Mouse (Mus musculus): ENCODE measurements around the gene Espl1. TPM values are rescaled to one million over a fixed set of nuclear protein-coding genes. Genes with fewer than 3 reads are reported as not detected.

Gene Espl1
- polyA plus RNA-seq, 1 experiment from 2014 or later: 7.0 TPM

- Histone ChIP-seq H3K36me3 (replicated peaks; ENCODE audit: control insufficient read depth, insufficient read depth) (no peaks in the 10 kb centered on the region), H3K27ac (no peak overlapping the region), H3K27me3 (ENCODE audit: control insufficient read depth, insufficient read depth, low read length) (peaks cover 53% of the 10 kb centered on the region), H3K4me3 (replicated peaks; ENCODE audit: low read length) (no peak overlapping the region; the same call in 1 of the 2 replicates), H3K4me2 (replicated peaks) (no peak overlapping the region), H3K4me1 (replicated peaks; ENCODE audit: control insufficient read depth, insufficient read depth, low read length) (0 out of 2 replicates have a peak, but pooled peaks cover 3% of the 10 kb centered on the region), H3K9ac (no peak overlapping the region), H3K9me3 (ENCODE audit: control insufficient read depth, low read length) (no peaks in the 10 kb centered on the region)
- DNase-seq (ENCODE audit: low spot score) (no peak), ATAC-seq (ENCODE audit: low FRiP score) (no peak)
- 53% methylated on average over 14 of the region's 14 CpGs for WGBS
These were observed 40.4 kb upstream of the Espl1 start for GRCm38 (mm10) chr15:102255547-102256255.

GRCm38 (mm10) chr15:102256431-102257201 is 39.5 kb upstream of the Espl1 start:
- Histone ChIP-seq H3K9me3 (ENCODE audit: control insufficient read depth, low read length) (no peaks in the 10 kb centered on the region), H3K27me3 (ENCODE audit: control insufficient read depth, insufficient read depth, low read length) (peaks cover 50% of the 10 kb centered on the region), H3K4me1 (replicated peaks; ENCODE audit: control insufficient read depth, insufficient read depth, low read length) (0 out of 2 replicates have a peak, but pooled peaks cover 3% of the 10 kb centered on the region), H3K9ac (peak overlapping the region; percentile 65), H3K4me2 (replicated peaks) (peak overlapping the region; percentile 83), H3K4me3 (replicated peaks; ENCODE audit: low read length) (peak overlapping the region; percentile 52), H3K27ac (peak overlapping the region; percentile 4; the same call in 1 of the 2 replicates), H3K36me3 (replicated peaks; ENCODE audit: control insufficient read depth, insufficient read depth) (no peaks in the 10 kb centered on the region)
- 8% methylated on average over 22 of the region's 22 CpGs for WGBS
- DNase-seq (ENCODE audit: low spot score) (no peak), ATAC-seq (ENCODE audit: low FRiP score) (no peak)

DNA sequence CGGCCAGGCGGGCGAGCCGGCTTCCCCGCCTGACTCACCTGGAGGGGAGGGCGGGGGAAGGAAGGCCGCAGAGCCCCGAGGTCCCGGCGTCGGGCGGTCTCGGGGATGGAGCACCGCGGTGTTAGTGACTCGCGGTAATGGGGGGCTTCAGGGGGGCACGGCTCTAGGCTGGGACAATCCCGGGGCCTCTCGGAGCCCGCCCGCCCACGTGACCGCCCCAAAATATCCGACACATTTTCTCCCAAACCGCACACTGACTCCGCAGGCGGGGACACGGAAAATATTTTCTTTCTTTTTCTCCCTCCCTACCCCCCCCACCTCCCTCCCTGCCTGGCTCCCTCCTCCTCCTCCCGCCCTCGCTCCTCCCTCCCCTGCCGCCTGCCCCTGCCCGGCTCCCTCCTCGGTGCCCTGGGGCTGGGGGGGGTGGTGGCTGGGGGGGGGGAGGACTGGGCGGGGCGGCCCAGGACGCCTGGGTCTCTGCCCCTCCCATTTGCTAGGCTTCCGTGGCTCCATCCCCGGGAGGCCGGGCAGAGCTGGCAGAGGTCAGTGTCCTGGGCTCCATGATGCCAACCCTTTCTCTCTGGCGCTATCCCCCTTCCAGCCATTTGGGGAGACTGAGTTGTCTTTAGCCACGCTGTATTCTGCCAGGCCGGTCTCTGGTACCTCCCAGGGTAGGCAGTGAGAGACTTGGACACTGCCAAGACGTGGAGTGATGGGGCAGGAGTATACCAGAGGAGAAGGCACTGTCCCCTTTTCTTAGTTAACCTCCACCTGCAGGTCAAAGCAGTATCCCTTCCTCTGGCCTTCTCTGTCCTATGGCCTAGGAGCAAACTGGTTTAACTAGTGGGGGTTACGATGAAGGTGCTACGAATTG is 38.6 kb upstream of the Espl1 start, which contains the start of gene Rarg:
Gene Rarg (minus strand): TSS at position 316 of the 874 bp plus-strand sequence.
- Histone ChIP-seq H3K9ac (peak within 1 kb of the TSS; percentile 65), H3K4me1 (replicated peaks; ENCODE audit: control insufficient read depth, insufficient read depth, low read length) (0 out of 2 replicates have a peak, but pooled peaks cover 3% of the 10 kb centered on the region), H3K27ac (peak within 1 kb of the TSS; percentile 4; the same call in 1 of the 2 replicates), H3K4me2 (replicated peaks) (peak within 1 kb of the TSS; percentile 83), H3K9me3 (ENCODE audit: control insufficient read depth, low read length) (no peaks in the 10 kb centered on the region), H3K36me3 (replicated peaks; ENCODE audit: control insufficient read depth, insufficient read depth) (no peaks in the 10 kb centered on the region), H3K27me3 (ENCODE audit: control insufficient read depth, insufficient read depth, low read length) (peaks cover 48% of the 10 kb centered on the region), H3K4me3 (replicated peaks; ENCODE audit: low read length) (peak within 1 kb of the TSS; percentile 52)
- DNase-seq (ENCODE audit: low spot score) (no peak), ATAC-seq (ENCODE audit: low FRiP score) (0 out of 2 replicates have a peak, but pooled peaks have one; percentile 37)
- 2% methylated on average over 37 of the region's 46 CpGs for WGBS

GRCm38 (mm10) chr15:102258076-102258470 is 38.0 kb upstream of the Espl1 start:
- Histone ChIP-seq H3K4me1 (replicated peaks; ENCODE audit: control insufficient read depth, insufficient read depth, low read length) (0 out of 2 replicates have a peak, but pooled peaks cover 3% of the 10 kb centered on the region), H3K36me3 (replicated peaks; ENCODE audit: control insufficient read depth, insufficient read depth) (no peaks in the 10 kb centered on the region), H3K4me2 (replicated peaks) (peak overlapping the region; percentile 83), H3K4me3 (replicated peaks; ENCODE audit: low read length) (peak overlapping the region; percentile 52; the same call in 1 of the 2 replicates), H3K27ac (no peak overlapping the region), H3K27me3 (ENCODE audit: control insufficient read depth, insufficient read depth, low read length) (peaks cover 43% of the 10 kb centered on the region), H3K9me3 (ENCODE audit: control insufficient read depth, low read length) (no peaks in the 10 kb centered on the region), H3K9ac (no peak overlapping the region)
- 7% methylated on average over 12 of the region's 12 CpGs for WGBS
- ATAC-seq (ENCODE audit: low FRiP score) (no peak), DNase-seq (ENCODE audit: low spot score) (no peak)

- ATAC-seq (ENCODE audit: low FRiP score) (no peak), DNase-seq (ENCODE audit: low spot score) (no peak)
- Histone ChIP-seq H3K4me1 (replicated peaks; ENCODE audit: control insufficient read depth, insufficient read depth, low read length) (0 out of 2 replicates have a peak, but pooled peaks cover 3% of the 10 kb centered on the region), H3K9ac (no peak overlapping the region), H3K4me2 (replicated peaks) (no peak overlapping the region), H3K36me3 (replicated peaks; ENCODE audit: control insufficient read depth, insufficient read depth) (no peaks in the 10 kb centered on the region), H3K9me3 (ENCODE audit: control insufficient read depth, low read length) (no peaks in the 10 kb centered on the region), H3K27ac (no peak overlapping the region), H3K27me3 (ENCODE audit: control insufficient read depth, insufficient read depth, low read length) (peaks cover 43% of the 10 kb centered on the region), H3K4me3 (replicated peaks; ENCODE audit: low read length) (no peak overlapping the region)
- 14% methylated on average over 11 of the region's 11 CpGs for WGBS
These were observed 37.3 kb upstream of the Espl1 start for GRCm38 (mm10) chr15:102258581-102259253.

GRCm38 (mm10) chr15:102262582-102262981 is 33.5 kb upstream of the Espl1 start:
- Histone ChIP-seq H3K4me3 (replicated peaks; ENCODE audit: low read length) (no peak overlapping the region), H3K27ac (no peak overlapping the region), H3K9ac (no peak overlapping the region), H3K4me2 (replicated peaks) (no peak overlapping the region), H3K4me1 (replicated peaks; ENCODE audit: control insufficient read depth, insufficient read depth, low read length) (0 out of 2 replicates have a peak, but pooled peaks cover 3% of the 10 kb centered on the region), H3K9me3 (ENCODE audit: control insufficient read depth, low read length) (no peaks in the 10 kb centered on the region), H3K36me3 (replicated peaks; ENCODE audit: control insufficient read depth, insufficient read depth) (no peaks in the 10 kb centered on the region), H3K27me3 (ENCODE audit: control insufficient read depth, insufficient read depth, low read length) (peaks cover 16% of the 10 kb centered on the region)
- DNase-seq (ENCODE audit: low spot score) (no peak), ATAC-seq (ENCODE audit: low FRiP score) (no peak)
- WGBS: 53% methylated on average over 7 of the region's 7 CpGs

- Histone ChIP-seq H3K4me3 (replicated peaks; ENCODE audit: low read length) (no peak overlapping the region), H3K9ac (no peak overlapping the region), H3K9me3 (ENCODE audit: control insufficient read depth, low read length) (no peaks in the 10 kb centered on the region), H3K27ac (no peak overlapping the region), H3K27me3 (ENCODE audit: control insufficient read depth, insufficient read depth, low read length) (peaks cover 12% of the 10 kb centered on the region), H3K36me3 (replicated peaks; ENCODE audit: control insufficient read depth, insufficient read depth) (no peaks in the 10 kb centered on the region), H3K4me2 (replicated peaks) (no peak overlapping the region), H3K4me1 (replicated peaks; ENCODE audit: control insufficient read depth, insufficient read depth, low read length) (0 out of 2 replicates have a peak, but pooled peaks cover 3% of the 10 kb centered on the region)
- no peak for DNase-seq (ENCODE audit: low spot score)
- 77% methylated on average over 2 of the region's 2 CpGs for WGBS
- ATAC-seq (ENCODE audit: low FRiP score): no peak
These were observed 33.0 kb upstream of the Espl1 start for GRCm38 (mm10) chr15:102263037-102263436.

DNA sequence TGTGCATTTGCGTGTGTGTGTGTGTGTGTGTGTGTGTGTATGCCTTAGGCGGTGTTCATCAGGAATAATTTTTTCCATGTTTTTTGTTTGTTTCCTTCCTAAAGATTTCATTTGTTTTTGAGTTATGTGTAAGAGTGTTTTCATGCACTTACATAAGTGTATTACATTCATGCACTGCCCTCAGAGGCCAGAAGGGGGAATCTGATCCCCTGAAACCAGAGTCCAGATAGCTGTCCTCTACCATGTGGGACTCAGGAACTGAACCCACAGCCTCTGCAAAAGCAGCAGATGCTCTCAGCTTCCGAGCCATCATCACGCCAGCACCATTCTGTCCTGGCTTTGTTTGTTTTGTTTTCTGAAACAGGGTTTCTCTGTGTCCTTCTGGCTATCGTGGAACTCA is 30.5 kb upstream of the Espl1 start:
- Histone ChIP-seq H3K4me2 (replicated peaks) (no peak overlapping the region), H3K4me3 (replicated peaks; ENCODE audit: low read length) (no peak overlapping the region), H3K4me1 (replicated peaks; ENCODE audit: control insufficient read depth, insufficient read depth, low read length) (no peaks in the 10 kb centered on the region), H3K9me3 (ENCODE audit: control insufficient read depth, low read length) (no peaks in the 10 kb centered on the region), H3K27ac (no peak overlapping the region), H3K9ac (no peak overlapping the region), H3K36me3 (replicated peaks; ENCODE audit: control insufficient read depth, insufficient read depth) (no peaks in the 10 kb centered on the region), H3K27me3 (ENCODE audit: control insufficient read depth, insufficient read depth, low read length) (peaks cover 13% of the 10 kb centered on the region)
- WGBS: 93% methylated on average over 5 of the region's 5 CpGs
- DNase-seq (ENCODE audit: low spot score) (no peak), ATAC-seq (ENCODE audit: low FRiP score) (no peak)
